Mouse (Mus musculus) cerebellum, adult 11-12 months (tissue): ENCODE results near the gene D430042O09Rik.
A peak's percentile ranks its signal among the peaks of the same experiment; 100 is the strongest.

Source experiments
- DNase-seq: peaks from one replicate; pipeline ENCODE4 v3.0.0; 2022

D430042O09Rik gene

GRCm38 (mm10) chr7:125886116-125886680 lies 178.5 kb downstream of the D430042O09Rik start:
- no peak for DNase-seq

GRCm38 (mm10) chr7:125887124-125887523 lies 179.4 kb downstream of the D430042O09Rik start:
- DNase-seq, result no peak

- DNase-seq, result no peak
These were observed 180.1 kb downstream of the D430042O09Rik start for GRCm38 (mm10) chr7:125887761-125888160.

- DNase-seq, result peak; percentile 22
These were observed 180.7 kb downstream of the D430042O09Rik start for GRCm38 (mm10) chr7:125888373-125888772.

GRCm38 (mm10) chr7:125893621-125894020 lies 185.9 kb downstream of the D430042O09Rik start:
- no peak for DNase-seq

GRCm38 (mm10) chr7:125897059-125897458 lies 189.4 kb downstream of the D430042O09Rik start:
- no peak for DNase-seq

- peak; percentile 64 for DNase-seq
These were observed 191.3 kb downstream of the D430042O09Rik start for GRCm38 (mm10) chr7:125899036-125899435.

GRCm38 (mm10) chr7:125899916-125900315 lies 192.2 kb downstream of the D430042O09Rik start:
- no peak for DNase-seq

- no peak for DNase-seq
These were observed 192.9 kb downstream of the D430042O09Rik start for GRCm38 (mm10) chr7:125900386-125901161.

GRCm38 (mm10) chr7:125920801-125921200 lies 213.1 kb downstream of the D430042O09Rik start:
- no peak for DNase-seq

GRCm38 (mm10) chr7:125924044-125924443 lies 216.4 kb downstream of the D430042O09Rik start:
- no peak for DNase-seq
